Mouse (Mus musculus): Measurements from ENCODE around the gene Wdr11. TPM values are rescaled to one million over a fixed set of nuclear protein-coding genes. Genes with fewer than 3 reads are reported as not detected.

Wdr11 gene
- polyA plus RNA-seq (2012; rRNA removed): 13.1 and 15.3 TPM in 2 replicates

DNA sequence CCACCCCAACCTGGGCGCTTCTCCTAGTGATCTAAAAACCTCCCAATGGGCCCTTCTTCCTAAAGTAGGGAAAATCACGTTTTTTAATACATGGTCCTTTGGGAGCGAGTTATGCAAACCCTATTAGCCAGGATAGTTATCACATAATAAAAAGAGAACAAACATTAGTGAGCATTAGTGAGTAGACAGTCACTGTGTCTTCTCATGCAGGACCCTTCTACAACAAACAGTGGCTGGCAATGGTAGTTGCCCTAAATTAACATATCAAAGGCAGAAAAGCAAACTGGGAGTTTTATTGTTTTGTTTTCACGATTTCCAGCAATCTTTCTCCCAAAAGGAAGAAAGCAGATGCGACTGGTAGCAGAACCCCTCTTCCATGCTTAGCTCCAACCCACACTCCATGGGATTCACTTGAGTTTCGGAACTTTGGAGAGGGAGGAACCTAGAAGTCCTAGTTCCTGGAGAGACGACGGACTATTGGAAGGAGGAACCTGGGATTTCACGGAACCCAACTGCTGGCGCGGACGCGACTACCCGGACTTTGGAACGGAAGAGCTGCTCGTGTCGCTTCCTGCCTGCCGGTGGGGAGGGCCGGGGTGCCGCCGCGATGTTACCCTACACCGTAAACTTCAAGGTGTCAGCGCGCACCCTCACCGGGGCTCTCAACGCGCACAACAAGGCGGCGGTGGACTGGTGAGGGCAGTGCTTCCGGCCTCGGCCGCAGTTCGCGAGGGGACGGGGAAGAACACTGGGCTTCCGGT, at the start of gene Wdr11:
TSS of gene Wdr11 (plus strand) at position 493 of the 761 bp plus-strand sequence.

Measured in colon, adult 2 months (tissue).